Mouse (Mus musculus) retina, postnatal 1 day (tissue): ENCODE results near the gene Them7.
A peak's percentile ranks its signal among the peaks of the same experiment; 100 is the strongest.

Experiments
- DNase-seq: peaks from one replicate; pipeline ENCODE4 v3.0.0-alpha.2; 2012

The Them7 gene

GRCm38 (mm10) chr2:105311991-105312390 lies 87.9 kb downstream of the Them7 start:
- DNase-seq, result peak; percentile 30

GRCm38 (mm10) chr2:105313077-105313476 lies 89.0 kb downstream of the Them7 start:
- DNase-seq, result no peak

DNA sequence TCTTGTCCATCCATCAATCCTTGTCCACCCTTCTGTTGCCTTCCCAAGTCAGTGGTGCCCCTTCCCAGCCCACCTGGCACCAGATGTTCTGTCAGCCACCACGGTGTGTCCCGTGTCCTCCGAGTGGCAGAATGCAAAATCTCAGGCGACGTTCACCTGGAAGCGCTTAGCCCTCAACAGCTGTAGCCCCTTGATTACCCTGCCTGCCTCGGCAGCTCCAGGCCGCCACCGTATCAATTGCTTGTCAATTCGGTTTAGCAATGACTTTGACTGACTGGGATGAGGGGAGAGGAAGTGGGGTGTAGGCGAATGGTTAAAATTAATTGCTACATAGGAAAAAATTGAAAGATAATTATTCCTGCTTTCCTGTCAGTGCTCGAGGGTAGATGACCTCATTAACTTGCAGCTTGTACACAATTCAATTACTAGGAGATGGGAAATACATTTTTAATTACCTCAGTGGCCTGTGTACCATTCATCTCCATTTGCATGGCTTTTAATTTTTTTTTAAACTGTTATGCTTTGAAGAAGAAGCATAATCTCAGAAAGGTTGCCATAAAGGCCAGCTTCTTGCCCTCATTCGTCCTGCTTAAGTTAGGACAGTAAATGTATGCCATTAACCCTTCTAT lies 93.5 kb downstream of the Them7 start:
- DNase-seq, result peak; percentile 57

DNA sequence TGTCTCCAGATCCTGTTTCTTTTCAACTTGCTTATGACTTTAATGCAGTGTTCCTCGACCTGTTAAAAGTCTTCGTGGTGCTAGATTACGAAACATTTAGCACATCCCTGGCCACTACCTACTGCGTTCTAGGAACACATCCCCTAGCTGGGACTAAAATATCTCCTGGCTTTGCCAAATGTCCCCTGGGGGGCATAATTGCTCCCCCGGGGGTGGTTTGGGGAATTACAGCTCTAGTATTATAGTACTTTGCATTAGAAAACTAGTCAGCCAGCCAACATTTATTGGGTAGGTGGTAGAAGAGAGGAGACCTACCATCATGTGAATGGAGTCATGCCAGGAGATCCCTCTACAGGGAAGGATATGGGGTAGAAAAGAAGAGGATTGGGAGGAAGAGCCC lies 101.9 kb downstream of the Them7 start:
- no peak for DNase-seq

DNA sequence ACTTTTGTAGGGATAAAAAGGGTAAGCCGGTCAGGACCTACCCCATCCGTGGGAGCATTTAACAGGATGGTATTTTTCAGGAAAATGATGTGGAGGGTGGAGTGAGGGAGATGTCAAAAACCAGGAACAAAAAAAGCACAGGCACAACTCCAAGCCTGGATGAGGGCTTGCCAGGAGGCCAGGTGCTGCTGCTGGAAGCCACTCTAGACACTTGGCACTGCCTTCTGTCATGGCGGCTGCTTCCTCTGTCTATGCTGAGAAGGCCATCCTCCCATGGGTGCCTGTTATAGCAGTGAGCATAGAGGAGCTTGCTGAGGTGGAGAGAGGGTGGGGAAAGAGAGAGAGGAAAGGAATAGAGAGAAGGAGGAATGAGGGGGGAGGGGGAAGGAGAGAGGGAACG lies 105.9 kb downstream of the Them7 start:
- no peak for DNase-seq

- DNase-seq, result no peak
These were observed 109.0 kb downstream of the Them7 start for GRCm38 (mm10) chr2:105333107-105333506.

DNA sequence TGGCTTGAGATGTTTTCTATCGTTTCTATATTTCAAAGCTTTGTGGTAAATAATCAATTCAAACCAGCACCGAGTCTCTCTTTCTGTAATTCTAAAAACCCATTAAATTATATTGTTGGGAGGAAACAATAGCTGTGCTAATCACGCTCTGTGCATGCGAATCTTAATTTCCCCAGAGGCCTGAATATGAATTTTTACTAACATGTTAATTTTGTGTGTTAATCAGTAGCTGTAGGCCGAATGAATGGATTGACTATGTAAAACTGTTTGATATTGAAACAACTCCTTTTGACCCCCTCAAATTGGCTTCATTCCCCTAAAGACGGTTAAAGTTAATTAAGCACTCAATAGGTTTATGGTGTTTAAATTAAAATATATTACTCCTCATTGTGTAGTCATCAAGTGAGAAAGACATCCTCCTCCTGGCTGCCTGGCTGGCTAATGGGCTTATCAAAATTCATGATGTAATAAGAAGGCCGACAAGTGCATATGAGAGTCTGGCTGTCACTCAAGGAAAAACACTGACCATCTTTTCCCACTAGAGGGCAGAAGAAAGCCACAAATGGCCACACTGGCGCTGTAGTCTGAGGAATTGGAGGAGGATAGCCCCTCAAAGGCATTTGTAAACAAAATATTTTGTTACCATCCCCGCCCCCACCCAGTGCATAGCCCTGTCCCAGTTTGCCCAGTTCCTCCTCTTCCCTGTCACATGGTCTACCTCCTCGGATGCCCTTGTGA lies 110.0 kb downstream of the Them7 start:
- DNase-seq, result peak; percentile 94

DNA sequence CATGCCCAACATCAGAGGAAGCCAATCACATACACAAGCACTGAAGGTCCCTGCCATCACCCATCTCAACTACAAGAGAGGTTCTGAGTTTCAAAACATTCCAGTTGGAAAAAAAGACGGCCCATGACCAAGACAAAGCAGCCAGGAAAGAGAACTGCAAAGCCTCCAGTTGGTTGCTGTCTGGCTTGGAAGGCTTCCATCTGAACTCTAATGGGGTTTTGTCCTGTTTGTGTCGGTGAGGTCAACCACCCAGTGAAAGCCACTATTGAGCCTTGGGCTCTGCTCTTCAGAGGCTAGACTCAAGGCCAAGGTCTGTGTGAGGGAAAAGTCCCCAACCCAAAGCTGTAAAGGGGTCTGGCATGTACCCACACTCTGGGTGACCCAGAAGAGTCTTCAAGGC lies 111.5 kb downstream of the Them7 start:
- DNase-seq, result no peak

DNA sequence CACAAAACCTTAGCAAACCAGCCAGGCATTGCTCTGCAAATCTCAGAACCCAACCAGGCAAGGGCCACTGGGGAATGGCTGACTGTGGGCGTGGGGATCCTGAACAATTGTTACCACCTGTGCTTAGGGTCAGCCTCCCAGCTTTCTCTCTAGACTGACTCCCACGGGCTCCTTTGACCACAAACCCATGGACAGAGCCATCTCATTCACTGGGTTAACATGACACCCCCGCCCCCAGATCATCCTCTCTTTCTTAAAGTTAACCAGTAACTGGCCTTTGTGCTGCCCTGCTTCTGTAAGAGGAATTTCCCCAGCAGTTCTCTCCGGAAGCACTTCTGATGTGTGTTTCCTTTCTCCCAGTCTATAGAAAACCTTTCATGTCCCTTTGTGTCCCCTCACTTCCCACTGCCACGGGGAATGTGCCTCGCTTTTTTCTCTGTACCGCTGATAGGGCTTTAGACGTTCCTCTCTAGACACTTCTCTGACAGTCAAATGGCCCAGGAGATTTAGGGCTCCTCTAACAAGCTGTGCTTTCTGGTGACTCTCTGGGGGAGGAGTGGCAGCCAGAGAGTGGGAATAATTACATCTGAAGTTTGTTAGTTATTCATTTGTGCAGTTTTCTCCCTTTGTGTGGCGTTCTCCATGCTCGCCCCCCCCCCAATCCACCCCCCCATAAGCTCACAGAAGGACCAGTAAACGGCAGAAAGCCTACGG lies 112.4 kb downstream of the Them7 start:
- DNase-seq, result peak; percentile 35

GRCm38 (mm10) chr2:105337171-105337875 lies 113.2 kb downstream of the Them7 start:
- DNase-seq, result peak; percentile 82

DNA sequence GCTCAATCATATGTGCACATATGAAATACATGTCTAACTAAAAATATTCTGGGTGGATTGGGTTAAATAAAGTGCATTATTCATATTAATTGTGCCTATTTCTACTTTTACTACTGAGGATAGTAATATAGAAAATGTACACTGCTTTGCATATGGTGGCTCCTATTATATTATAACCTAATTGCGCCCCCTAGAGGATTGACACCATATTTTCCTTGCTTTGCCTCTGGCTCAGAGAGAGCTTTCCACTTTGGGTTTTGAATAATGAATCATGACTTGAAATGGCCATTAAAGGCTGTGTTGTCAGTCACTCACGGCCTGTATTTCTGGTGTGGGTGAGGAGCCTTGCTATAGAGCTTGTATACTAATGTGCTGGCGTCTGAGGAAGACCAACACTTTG lies 115.9 kb downstream of the Them7 start:
- DNase-seq, result peak; percentile 48

DNA sequence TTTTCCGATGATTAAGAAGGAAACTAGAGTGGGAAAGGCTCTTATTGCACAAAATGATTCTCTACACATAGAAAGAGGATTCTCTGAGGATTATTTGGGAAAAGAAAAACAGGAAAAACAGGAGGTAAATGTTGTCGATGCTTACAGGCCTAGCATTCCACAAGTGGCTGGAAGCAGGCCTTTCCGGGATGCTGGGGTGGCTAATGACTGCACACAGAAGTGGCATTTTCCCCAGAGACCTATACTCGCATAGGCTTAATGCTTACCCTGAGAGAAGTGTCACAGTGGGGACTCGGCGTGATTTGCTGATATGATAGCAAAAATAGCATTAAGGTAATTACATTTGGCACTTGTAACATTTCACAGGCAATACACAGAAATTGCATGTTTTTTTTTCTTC lies 124.8 kb downstream of the Them7 start:
- DNase-seq, result no peak

GRCm38 (mm10) chr2:105356791-105357190 lies 132.7 kb downstream of the Them7 start:
- DNase-seq, result no peak

- no peak for DNase-seq
These were observed 133.9 kb downstream of the Them7 start for GRCm38 (mm10) chr2:105358040-105358439.

- DNase-seq, result no peak
These were observed 143.5 kb downstream of the Them7 start for GRCm38 (mm10) chr2:105367623-105368022.

GRCm38 (mm10) chr2:105370240-105370639 lies 146.1 kb downstream of the Them7 start:
- peak; percentile 41 for DNase-seq

DNA sequence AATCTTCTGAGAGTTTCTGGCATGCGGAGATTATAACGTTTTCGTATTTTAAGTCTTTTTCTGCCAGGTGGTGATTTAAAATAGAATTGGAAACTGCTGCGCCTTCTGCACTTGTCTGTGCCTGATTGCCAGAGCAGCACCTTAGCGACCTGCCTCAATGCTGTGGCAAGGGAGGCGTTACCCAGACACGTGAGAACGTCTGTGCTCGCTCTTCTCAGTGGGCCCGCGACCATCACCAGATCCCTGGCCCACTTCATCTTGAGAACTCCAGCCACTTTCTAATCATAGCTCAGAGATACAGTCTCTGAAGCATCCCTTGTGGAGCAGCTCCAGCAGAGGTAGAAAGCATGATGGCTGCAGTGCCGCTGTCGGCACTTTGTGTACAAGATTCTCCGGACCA lies 146.6 kb downstream of the Them7 start:
- peak; percentile 36 for DNase-seq

DNA sequence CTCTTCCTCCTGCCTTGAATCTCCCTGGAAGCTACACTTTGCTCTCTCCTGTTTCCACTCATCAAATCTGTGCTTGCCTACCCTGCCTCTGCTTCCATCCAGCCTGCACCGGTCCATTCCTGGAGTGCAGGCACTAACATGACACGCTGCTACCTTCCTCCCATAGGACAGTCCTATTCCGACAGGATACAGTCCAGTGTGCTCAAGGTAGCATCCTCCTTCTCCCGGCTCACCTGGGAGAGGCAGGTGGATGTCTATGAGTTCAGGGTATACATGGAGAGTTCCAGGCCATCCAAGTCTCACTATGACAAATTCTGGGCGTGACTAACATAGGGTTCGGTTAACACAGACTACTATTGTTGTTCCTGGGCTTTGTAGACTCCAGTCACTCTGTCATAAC lies 148.0 kb downstream of the Them7 start:
- DNase-seq, result no peak

DNA sequence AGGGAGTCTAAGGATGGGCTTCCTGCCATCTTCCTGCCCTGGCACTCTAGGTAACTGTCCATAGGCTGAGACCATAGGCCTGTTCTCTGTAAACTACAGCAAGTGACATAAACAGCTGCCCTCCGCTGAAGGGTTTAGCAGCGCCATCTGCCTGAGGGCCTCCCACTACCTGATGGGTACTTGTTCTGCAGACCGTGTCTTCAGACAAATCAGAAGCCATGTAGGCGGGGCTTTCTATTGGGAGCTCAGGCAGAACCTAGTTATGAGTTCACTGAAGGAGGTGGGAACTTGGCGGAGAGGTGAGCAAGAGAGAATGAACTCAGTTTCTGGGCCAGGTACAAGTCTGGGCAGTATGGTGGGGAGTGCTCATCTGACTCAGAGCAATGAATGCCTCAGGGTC lies 148.6 kb downstream of the Them7 start:
- no peak for DNase-seq

- DNase-seq, result no peak
These were observed 149.5 kb downstream of the Them7 start for GRCm38 (mm10) chr2:105373658-105374057.

DNA sequence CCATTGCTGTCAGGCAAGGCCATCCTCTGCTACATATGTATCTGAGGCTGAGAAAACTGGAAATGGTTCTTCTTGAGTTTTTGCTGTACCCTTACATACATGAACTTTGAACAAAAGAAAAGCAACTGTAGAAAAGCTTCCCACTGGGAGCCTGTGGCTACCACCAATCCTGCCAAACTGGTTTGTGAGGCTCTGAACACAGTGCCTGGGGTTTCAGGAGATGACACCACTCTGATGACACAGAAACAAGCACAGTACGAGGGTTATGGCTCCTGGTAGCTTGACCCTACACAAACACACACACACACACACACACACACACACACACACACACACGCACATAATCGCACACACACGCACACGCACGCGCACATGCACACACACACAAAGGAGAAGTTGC lies 151.1 kb downstream of the Them7 start:
- no peak for DNase-seq

GRCm38 (mm10) chr2:105375705-105376104 lies 151.6 kb downstream of the Them7 start:
- DNase-seq, result no peak

DNA sequence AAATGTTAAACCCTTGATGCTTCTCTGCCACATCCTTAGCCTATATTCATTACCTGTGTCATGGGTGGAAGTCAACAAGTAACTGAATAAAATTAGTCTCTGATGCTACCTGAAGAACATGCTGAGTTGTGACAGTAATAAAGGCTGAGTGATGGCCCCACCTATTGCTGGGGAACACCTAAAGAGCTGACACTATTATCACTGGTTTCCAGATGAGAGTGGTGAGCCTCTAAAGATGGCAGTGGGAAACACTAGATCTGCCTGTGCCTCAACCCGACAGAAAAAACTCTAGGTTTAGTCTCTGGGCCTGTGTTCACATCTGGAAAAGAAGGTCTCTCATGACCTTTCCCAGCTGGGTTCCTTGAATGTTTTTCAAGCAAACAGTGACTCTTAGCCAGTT lies 155.6 kb downstream of the Them7 start:
- DNase-seq, result no peak
